Mouse (Mus musculus) stomach, postnatal 0 days (tissue): ENCODE data around the gene Ppfia3. TPM values are rescaled to one million over a fixed set of nuclear protein-coding genes. Genes with fewer than 3 reads are reported as not detected.

Experiments
- ATAC-seq: fragments of 200-750 bp; cut with Nextera tagmentation; 2 replicates; pipeline ENCODE4 v1.8.0; 2017; ENCODE audit not compliant: low FRiP score, low TSS enrichment
- DNase-seq: peaks from one replicate; pipeline ENCODE4 v3.0.0-alpha.2; 2016; ENCODE audit warnings: low spot score
- H3K27ac ChIP-seq: fragments of 300-500 bp; sonication (generic); replicated peaks from 2 replicates; pipeline ENCODE4 v1.5.1; 2014; ENCODE audit warnings: mild to moderate bottlenecking, control low read depth
- H3K27me3 ChIP-seq: fragments of 300-500 bp; sonication (generic); 2 replicates; pipeline ENCODE4 v1.6.1; 2014; ENCODE audit warnings: low read length; ENCODE audit not compliant: control insufficient read depth, insufficient read depth
- H3K36me3 ChIP-seq: fragments of 300-500 bp; sonication (generic); 2 replicates; pipeline ENCODE4 v1.6.1; 2014; ENCODE audit warnings: low read length, mixed read lengths; ENCODE audit not compliant: control insufficient read depth, insufficient read depth
- H3K4me1 ChIP-seq: fragments of 300-500 bp; sonication (generic); replicated peaks from 2 replicates; pipeline ENCODE4 v1.6.1; 2014; ENCODE audit warnings: antibody characterized with exemption; ENCODE audit not compliant: control insufficient read depth, insufficient read depth
- H3K4me2 ChIP-seq: fragments of 300-500 bp; sonication (generic); replicated peaks from 2 replicates; pipeline ENCODE4 v1.6.1; 2014; ENCODE audit warnings: low read depth, mild to moderate bottlenecking, control low read depth, moderate library complexity
- H3K4me3 ChIP-seq: fragments of 300-500 bp; sonication (generic); 2 replicates; pipeline ENCODE4 v1.5.1; 2014; ENCODE audit warnings: low read depth, low read length, control low read depth
- H3K9ac ChIP-seq: fragments of 300-500 bp; sonication (generic); 2 replicates; pipeline ENCODE4 v1.6.1; 2014; ENCODE audit warnings: mild to moderate bottlenecking, low read length, control low read depth, mixed read lengths
- H3K9me3 ChIP-seq: fragments of 300-500 bp; sonication (generic); 2 replicates; pipeline ENCODE4 v1.6.1; 2016; ENCODE audit warnings: low read length; ENCODE audit not compliant: control insufficient read depth
- CTCF ChIP-seq: IDR thresholded peaks from 2 replicates; pipeline ENCODE4 v1.5.1; 2016; ENCODE audit warnings: antibody characterized with exemption, low read depth, mild to moderate bottlenecking, moderate library complexity
- EP300 ChIP-seq: optimal IDR thresholded peaks from 2 replicates; pipeline ENCODE3; 2016; ENCODE audit warnings: antibody characterized with exemption
- whole genome bisulfite sequencing: fragments of 180-500 bp; shearing (Covaris S2); extraction: QIAGEN DNeasy Blood & Tissue Kit; methylation state at CpG from one replicate; pipeline ENCODE4 v1.1.7; 2014; 5-methylcytosine and 5-hydroxymethylcytosine counted together
- polyA plus RNA-seq: library from polyadenylated mRNA; unstranded; fragments of >200 nt; fragmentation: Nextera tagmentation; extraction: Ambion mirVana; gene quantifications from 2 replicates; pipeline ENCODE4 v1.2.1, GENCODE M21; 2015

Gene Ppfia3
- polyA plus RNA-seq, 1 experiment from 2014 or later, result 6.0 TPM

DNA sequence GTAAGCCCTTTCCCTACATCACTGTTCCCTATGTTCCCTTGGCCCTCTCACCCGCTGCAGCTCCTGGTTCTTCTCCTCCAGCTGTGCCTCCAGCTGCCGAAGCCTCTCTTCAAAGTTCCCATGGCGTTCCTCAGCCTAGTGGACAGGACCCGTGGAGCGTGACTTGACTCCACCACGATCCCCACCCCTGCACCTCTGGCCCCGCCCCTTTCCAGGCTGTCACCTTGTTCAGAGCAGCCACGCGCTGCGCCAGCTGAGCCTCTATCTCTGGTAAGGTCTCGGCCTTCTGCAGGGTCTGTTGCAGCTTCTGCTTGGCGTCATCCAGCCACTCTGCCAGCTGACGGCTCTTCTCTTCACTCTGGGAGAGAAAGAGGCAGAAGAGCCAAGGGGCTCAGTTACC, 10.7 kb downstream of the Ppfia3 start:
- H3K27ac ChIP-seq, result no peak overlapping the region
- H3K9me3 ChIP-seq, result no peaks in the 10 kb centered on the region
- H3K4me2 ChIP-seq, result no peak overlapping the region
- H3K27me3 ChIP-seq, result peaks cover 2% of the 10 kb centered on the region; the same call in 1 of the 2 replicates
- H3K36me3 ChIP-seq, result no peaks in the 10 kb centered on the region
- ATAC-seq (no peak), DNase-seq (peak; percentile 49)
- H3K9ac ChIP-seq, result no peak overlapping the region
- no peak overlapping the region for H3K4me3 ChIP-seq
- TF ChIP-seq CTCF (no peak), EP300 (no peak)
- H3K4me1 ChIP-seq, result no peaks in the 10 kb centered on the region
- WGBS, result 46% methylated on average over 13 of the region's 13 CpGs

DNA sequence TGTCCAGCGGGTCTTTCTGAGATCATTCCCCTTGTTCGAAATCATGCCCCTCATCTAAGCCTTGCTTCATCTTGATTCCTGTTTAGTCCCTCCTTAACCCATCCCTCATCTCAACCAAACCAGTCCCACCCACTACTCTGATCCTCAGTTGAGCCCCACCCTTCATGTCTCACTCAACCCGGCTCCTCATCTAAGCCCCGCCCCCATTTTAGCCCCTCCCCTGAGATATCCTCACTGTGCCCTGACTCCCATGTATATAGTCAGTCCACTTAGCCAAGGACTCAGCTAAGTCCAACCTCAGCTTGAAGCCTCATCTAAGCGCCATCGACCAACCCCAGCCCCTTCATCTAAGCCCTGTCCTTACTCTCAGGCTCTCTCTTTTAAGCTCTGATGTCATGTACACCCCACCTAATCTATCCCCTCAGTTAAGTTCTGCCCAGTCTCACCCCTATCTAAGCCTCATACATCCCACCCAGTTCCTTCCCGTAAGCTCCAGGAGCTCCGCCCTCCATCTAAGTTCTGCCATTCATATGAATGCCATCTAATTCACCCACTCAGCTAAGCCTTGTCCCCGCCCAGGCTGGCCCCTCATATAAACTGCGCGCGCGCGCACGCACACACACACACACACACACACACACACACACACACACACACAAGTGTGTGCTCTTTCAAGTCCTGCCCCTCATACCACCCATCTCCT, 11.3 kb downstream of the Ppfia3 start:
- WGBS, result 61% methylated on average over 15 of the region's 15 CpGs

DNA sequence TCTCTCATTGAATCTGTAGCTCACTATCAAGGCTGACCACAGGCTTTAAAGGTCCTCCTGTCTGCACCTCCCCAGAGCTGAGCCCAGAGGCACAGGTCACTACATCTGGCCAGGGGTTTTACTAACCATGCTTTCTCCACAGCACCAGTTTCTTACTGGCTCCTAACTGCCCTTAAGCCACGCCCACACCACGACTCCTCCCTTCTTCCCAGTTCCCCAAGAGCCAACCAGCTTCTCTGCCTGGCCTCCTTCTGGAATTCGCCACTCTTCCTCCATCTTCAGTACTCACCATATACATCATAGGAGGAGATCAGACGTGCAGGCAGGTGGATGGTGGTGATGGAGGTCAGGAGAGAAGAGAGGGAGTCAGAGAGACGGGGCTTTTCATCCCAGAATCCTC, 13.8 kb downstream of the Ppfia3 start:
- Histone ChIP-seq H3K9me3 (no peaks in the 10 kb centered on the region), H3K4me3 (no peak overlapping the region), H3K36me3 (no peaks in the 10 kb centered on the region), H3K27me3 (no peaks in the 10 kb centered on the region), H3K4me2 (no peak overlapping the region), H3K9ac (no peak overlapping the region), H3K4me1 (no peaks in the 10 kb centered on the region), H3K27ac (no peak overlapping the region)
- 35% methylated on average over 4 of the region's 5 CpGs for WGBS
- DNase-seq (no peak), ATAC-seq (no peak)
- no peak for TF ChIP-seq EP300
- TF ChIP-seq CTCF, result no peak

More for the DNA sequence above, 11.3 kb downstream of the Ppfia3 start:
- DNase-seq (no peak), ATAC-seq (no peak)
- TF ChIP-seq CTCF, result no peak
- no peak for TF ChIP-seq EP300
- no peaks in the 10 kb centered on the region for H3K4me1 ChIP-seq
- H3K4me3 ChIP-seq, result no peak overlapping the region
- H3K9me3 ChIP-seq, result no peaks in the 10 kb centered on the region
- no peaks in the 10 kb centered on the region for H3K27me3 ChIP-seq
- no peak overlapping the region for H3K9ac ChIP-seq
- H3K36me3 ChIP-seq, result no peaks in the 10 kb centered on the region
- no peak overlapping the region for H3K27ac ChIP-seq
- no peak overlapping the region for H3K4me2 ChIP-seq

DNA sequence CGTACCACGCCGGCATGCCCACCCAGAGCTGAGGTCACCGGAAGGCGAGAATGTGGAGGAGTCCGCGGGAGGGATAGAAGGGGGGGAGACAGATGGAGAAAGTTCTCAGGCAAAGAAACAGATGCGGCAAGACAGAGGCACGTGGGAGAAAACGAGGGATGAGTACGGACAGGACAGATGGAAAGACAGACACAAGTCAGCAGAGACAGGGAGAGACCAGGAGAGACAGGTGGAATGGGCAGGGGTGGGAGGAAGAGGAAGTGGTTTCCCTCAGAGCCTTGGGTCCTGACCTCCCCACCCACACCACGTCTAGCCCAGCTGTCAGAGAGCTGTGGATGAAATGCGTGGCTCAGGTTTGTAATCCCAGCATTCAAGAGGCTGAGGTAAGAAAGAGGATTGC, 19.9 kb downstream of the Ppfia3 start:
- Histone ChIP-seq H3K36me3 (no peaks in the 10 kb centered on the region), H3K4me3 (no peak overlapping the region), H3K27me3 (no peaks in the 10 kb centered on the region), H3K27ac (no peak overlapping the region), H3K9me3 (no peaks in the 10 kb centered on the region), H3K9ac (no peak overlapping the region), H3K4me2 (no peak overlapping the region), H3K4me1 (no peaks in the 10 kb centered on the region)
- ATAC-seq (no peak), DNase-seq (no peak)
- TF ChIP-seq CTCF, result no peak
- TF ChIP-seq EP300, result no peak
- WGBS, result 68% methylated on average over 13 of the region's 13 CpGs

DNA sequence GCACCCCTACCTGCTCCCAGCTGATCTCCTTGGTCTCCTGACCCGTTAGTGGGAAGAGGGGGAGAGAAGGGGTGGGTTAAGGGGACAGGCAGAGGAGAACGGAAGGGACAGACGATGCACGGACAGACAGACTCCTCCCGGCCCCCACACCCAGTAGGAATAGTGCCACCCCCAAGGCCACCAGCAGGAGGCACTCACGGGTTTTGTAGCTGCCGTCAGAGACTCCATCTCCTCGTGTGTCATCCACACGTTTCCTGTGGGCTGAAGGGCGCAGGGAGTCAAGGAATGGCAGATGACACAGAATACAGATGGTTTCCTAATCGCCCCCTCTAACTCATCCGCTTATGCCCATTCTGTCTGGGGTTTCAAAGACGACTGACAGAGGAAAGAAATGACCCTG, 23.3 kb downstream of the Ppfia3 start:
- H3K27me3 ChIP-seq, result no peaks in the 10 kb centered on the region
- no peak overlapping the region for H3K4me2 ChIP-seq
- H3K9me3 ChIP-seq, result no peaks in the 10 kb centered on the region
- no peak overlapping the region for H3K27ac ChIP-seq
- ATAC-seq, result no peak
- 28% methylated on average over 13 of the region's 13 CpGs for WGBS
- no peak overlapping the region for H3K9ac ChIP-seq
- no peak for TF ChIP-seq EP300
- peak; percentile 60 for TF ChIP-seq CTCF
- H3K4me1 ChIP-seq, result peaks cover 15% of the 10 kb centered on the region; the same call in 1 of the 2 replicates
- peak; percentile 43 for DNase-seq
- H3K36me3 ChIP-seq, result no peaks in the 10 kb centered on the region
- H3K4me3 ChIP-seq, result no peak overlapping the region

DNA sequence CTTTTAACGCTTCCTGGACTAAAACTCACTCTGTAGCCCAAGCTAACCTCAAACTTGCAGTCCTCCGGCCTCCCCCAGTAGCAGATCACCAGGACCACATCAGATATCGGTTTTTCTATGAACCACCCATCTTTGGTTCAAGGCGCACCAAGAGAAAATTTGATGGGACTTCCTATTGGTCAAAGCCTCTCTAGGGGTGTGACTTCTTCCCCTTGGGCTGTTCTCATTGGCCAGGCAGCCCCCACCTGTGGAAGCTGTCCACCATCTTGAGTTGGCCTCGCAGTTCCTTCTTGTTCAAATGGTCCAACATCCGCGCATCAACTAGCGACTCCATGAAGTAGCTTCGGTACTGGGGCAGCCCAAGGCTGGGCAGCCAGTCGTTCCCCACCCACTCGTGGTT, 24.7 kb downstream of the Ppfia3 start:
- Histone ChIP-seq H3K4me1 (peaks cover 17% of the 10 kb centered on the region; the same call in 1 of the 2 replicates), H3K9me3 (no peaks in the 10 kb centered on the region), H3K27me3 (no peaks in the 10 kb centered on the region), H3K36me3 (no peaks in the 10 kb centered on the region), H3K9ac (no peak overlapping the region), H3K4me3 (no peak overlapping the region), H3K4me2 (no peak overlapping the region), H3K27ac (no peak overlapping the region)
- 94% methylated on average over 11 of the region's 11 CpGs for WGBS
- TF ChIP-seq CTCF, result no peak
- TF ChIP-seq EP300, result no peak
- no peak for ATAC-seq
- DNase-seq, result no peak
